Mouse (Mus musculus): ENCODE results near the gene Prpsap1. TPM values are rescaled to one million over a fixed set of nuclear protein-coding genes. Genes with fewer than 3 reads are reported as not detected.
"Not testable (repeated sequence)": the region's sequence is repeated elsewhere in the genome, so short reads cannot be mapped to it uniquely, and the experiment has no call there.

Prpsap1 gene
- polyA plus RNA-seq, 1 experiment from 2014 or later = 59.3 TPM

GRCm38 (mm10) chr11:116433356-116434286, 60.4 kb downstream of the Prpsap1 start, which contains the start of gene Ubald2:
TSS of gene Ubald2 (plus strand) at chr11:116434094.
- Histone ChIP-seq H3K4me1 (replicated peaks) (peaks cover 76% of the 10 kb centered on the region), H3K27ac (peak within 1 kb of the TSS; percentile 94), H3K27me3 (no peaks in the 10 kb centered on the region), H3K9ac (peak within 1 kb of the TSS; percentile 95), H3K9me3 (replicated peaks) (no peaks in the 10 kb centered on the region), H3K36me3 (peaks cover 29% of the 10 kb centered on the region), H3K4me3 (replicated peaks) (peak within 1 kb of the TSS; percentile 89), H3K4me2 (peak within 1 kb of the TSS; percentile 76)
- 3% methylated on average over 66 of the region's 66 CpGs for WGBS (ENCODE audit: insufficient replicate concordance)
- peak; percentile 94 for ATAC-seq (ENCODE audit: low read depth)
- peak; percentile 100 for DNase-seq

- DNase-seq (no peak), ATAC-seq (ENCODE audit: low read depth) (no peak)
- Histone ChIP-seq H3K4me3 (replicated peaks) (peak overlapping the region; percentile 33; the same call in 1 of the 2 replicates), H3K36me3 (peaks cover 27% of the 10 kb centered on the region), H3K27ac (peak overlapping the region; percentile 44; the same call in 1 of the 2 replicates), H3K4me1 (replicated peaks) (peaks cover 78% of the 10 kb centered on the region), H3K9ac (peak overlapping the region; percentile 36; the same call in 1 of the 2 replicates), H3K9me3 (replicated peaks) (no peaks in the 10 kb centered on the region), H3K27me3 (no peaks in the 10 kb centered on the region), H3K4me2 (peak overlapping the region; percentile 49)
- 60% methylated on average over 8 of the region's 8 CpGs for WGBS (ENCODE audit: insufficient replicate concordance)
These were observed 61.2 kb downstream of the Prpsap1 start for GRCm38 (mm10) chr11:116432593-116433355.

- ATAC-seq (ENCODE audit: low read depth) = no peak
- Histone ChIP-seq H3K4me1 (replicated peaks) (peaks cover 72% of the 10 kb centered on the region), H3K27me3 (no peaks in the 10 kb centered on the region), H3K27ac (no peak overlapping the region; the same call in 1 of the 2 replicates), H3K4me3 (replicated peaks) (no peak overlapping the region), H3K9ac (no peak overlapping the region), H3K36me3 (peaks cover 21% of the 10 kb centered on the region), H3K9me3 (replicated peaks) (no peaks in the 10 kb centered on the region), H3K4me2 (no peak overlapping the region)
- no peak for DNase-seq
- 60% methylated on average over 6 of the region's 6 CpGs for WGBS (ENCODE audit: insufficient replicate concordance)
These were observed 61.9 kb downstream of the Prpsap1 start for GRCm38 (mm10) chr11:116432127-116432526.

GRCm38 (mm10) chr11:116431428-116432077, 62.4 kb downstream of the Prpsap1 start:
- H3K4me2 ChIP-seq = peak overlapping the region; percentile 55
- no peak for ATAC-seq (ENCODE audit: low read depth)
- peak overlapping the region; percentile 58 for H3K9ac ChIP-seq
- H3K4me3 ChIP-seq (replicated peaks) = peak overlapping the region; percentile 23
- DNase-seq = no peak
- peaks cover 66% of the 10 kb centered on the region for H3K4me1 ChIP-seq (replicated peaks)
- no peaks in the 10 kb centered on the region for H3K9me3 ChIP-seq (replicated peaks)
- peak overlapping the region; percentile 75 for H3K27ac ChIP-seq
- peaks cover 15% of the 10 kb centered on the region for H3K36me3 ChIP-seq
- 62% methylated on average over 11 of the region's 11 CpGs for WGBS (ENCODE audit: insufficient replicate concordance)
- no peaks in the 10 kb centered on the region for H3K27me3 ChIP-seq

- Histone ChIP-seq H3K36me3 (peaks cover 9% of the 10 kb centered on the region), H3K9ac (peak overlapping the region; percentile 58), H3K4me3 (replicated peaks) (peak overlapping the region; percentile 23), H3K9me3 (replicated peaks) (no peaks in the 10 kb centered on the region), H3K27ac (peak overlapping the region; percentile 75), H3K27me3 (no peaks in the 10 kb centered on the region), H3K4me2 (peak overlapping the region; percentile 55), H3K4me1 (replicated peaks) (peaks cover 59% of the 10 kb centered on the region)
- WGBS (ENCODE audit: insufficient replicate concordance) = 27% methylated on average over 22 of the region's 22 CpGs
- peak; percentile 37 for DNase-seq
- no peak for ATAC-seq (ENCODE audit: low read depth)
These were observed 63.1 kb downstream of the Prpsap1 start for GRCm38 (mm10) chr11:116430723-116431427.

GRCm38 (mm10) chr11:116429862-116430613, 64.0 kb downstream of the Prpsap1 start:
- ATAC-seq (ENCODE audit: low read depth) = no peak
- Histone ChIP-seq H3K4me1 (replicated peaks) (peaks cover 55% of the 10 kb centered on the region), H3K9me3 (replicated peaks) (no peaks in the 10 kb centered on the region), H3K27me3 (no peaks in the 10 kb centered on the region), H3K27ac (peak overlapping the region; percentile 75), H3K4me2 (peak overlapping the region; percentile 55), H3K9ac (peak overlapping the region; percentile 58), H3K36me3 (0 out of 2 replicates have a peak, but pooled peaks cover 2% of the 10 kb centered on the region), H3K4me3 (replicated peaks) (0 out of 2 replicates have a peak overlapping the region, but pooled peaks have one; percentile 23)
- DNase-seq = no peak
- 58% methylated on average over 9 of the region's 9 CpGs for WGBS (ENCODE audit: insufficient replicate concordance)

- Histone ChIP-seq H3K9me3 (replicated peaks) (no peaks in the 10 kb centered on the region), H3K27ac (peak overlapping the region; percentile 75), H3K27me3 (no peaks in the 10 kb centered on the region), H3K4me3 (replicated peaks) (no peak overlapping the region), H3K36me3 (no peaks in the 10 kb centered on the region), H3K9ac (peak overlapping the region; percentile 58), H3K4me2 (peak overlapping the region; percentile 55), H3K4me1 (replicated peaks) (peaks cover 62% of the 10 kb centered on the region)
- ATAC-seq (ENCODE audit: low read depth) (no peak), DNase-seq (no peak)
- WGBS (ENCODE audit: insufficient replicate concordance) = 31% methylated on average over 12 of the region's 13 CpGs
These were observed 64.8 kb downstream of the Prpsap1 start for GRCm38 (mm10) chr11:116428872-116429859.

GRCm38 (mm10) chr11:116426852-116427575, 67.0 kb downstream of the Prpsap1 start:
- WGBS (ENCODE audit: insufficient replicate concordance) = 62% methylated on average over 6 of the region's 6 CpGs
- DNase-seq (no peak), ATAC-seq (ENCODE audit: low read depth) (no peak)
- Histone ChIP-seq H3K36me3 (no peaks in the 10 kb centered on the region), H3K4me2 (no peak overlapping the region), H3K9me3 (replicated peaks) (no peaks in the 10 kb centered on the region), H3K27me3 (no peaks in the 10 kb centered on the region), H3K27ac (no peak overlapping the region), H3K9ac (no peak overlapping the region), H3K4me1 (replicated peaks) (peaks cover 54% of the 10 kb centered on the region), H3K4me3 (replicated peaks) (no peak overlapping the region)

GRCm38 (mm10) chr11:116426328-116426727, 67.7 kb downstream of the Prpsap1 start:
- 79% methylated on average over 11 of the region's 11 CpGs for WGBS (ENCODE audit: insufficient replicate concordance)
- not testable (repeated sequence) for H3K4me2 ChIP-seq; H3K9me3 ChIP-seq (replicated peaks); H3K36me3 ChIP-seq; ATAC-seq (ENCODE audit: low read depth); DNase-seq; H3K27me3 ChIP-seq; H3K27ac ChIP-seq; H3K9ac ChIP-seq; H3K4me3 ChIP-seq (replicated peaks)
- peaks cover 48% of the 10 kb centered on the region for H3K4me1 ChIP-seq (replicated peaks)
